Mouse (Mus musculus): Measurements from ENCODE around the gene Iqcg.

- TF ChIP-seq POLR2A (IDR thresholded peaks at IDR 0.05; ENCODE audit: low read depth, low read length) (no peak), CTCF (IDR thresholded peaks at IDR 0.05; ENCODE audit: extremely low read depth, insufficient read length, insufficient replicate concordance, low read depth, low read length) (no peak)
These were observed 71.4 kb downstream of the Iqcg start for GRCm38 (mm10) chr16:32984631-32985030.

Measured in small intestine, adult 2 months (tissue).